Mouse (Mus musculus) megakaryocyte-erythroid progenitor cell, adult 5-6 weeks (primary cell): ENCODE measurements around the gene Tmem131. TPM values are rescaled to one million over a fixed set of nuclear protein-coding genes. Genes with fewer than 3 reads are reported as not detected.
"Not testable (repeated sequence)": the region's sequence is repeated elsewhere in the genome, so short reads cannot be mapped to it uniquely, and the experiment has no call there.

Experiments
- ATAC-seq: replicated peaks from 2 replicates; pipeline ENCODE4 v1.8.0; 2016; ENCODE audit warnings: mild to moderate bottlenecking, inconsistent platforms; ENCODE audit not compliant: severe bottlenecking, poor library complexity, low FRiP score, low TSS enrichment
- total RNA-seq, 2 experiments: library from RNA; stranded (forward) in 1 of 2; stranded (reverse) in 1 of 2; fragments of 200-1000, 215-1000 nt in 1 of 2; fragments of >200 nt in 1 of 2; fragmentation: Nextera tagmentation in 1 of 2; gene quantifications; 2 replicates each; pipeline ENCODE4 v1.2.3; 2014 to 2017

The Tmem131 gene
- total RNA-seq, 2 experiments from 2014 or later = 31.5 to 53.5 TPM

DNA sequence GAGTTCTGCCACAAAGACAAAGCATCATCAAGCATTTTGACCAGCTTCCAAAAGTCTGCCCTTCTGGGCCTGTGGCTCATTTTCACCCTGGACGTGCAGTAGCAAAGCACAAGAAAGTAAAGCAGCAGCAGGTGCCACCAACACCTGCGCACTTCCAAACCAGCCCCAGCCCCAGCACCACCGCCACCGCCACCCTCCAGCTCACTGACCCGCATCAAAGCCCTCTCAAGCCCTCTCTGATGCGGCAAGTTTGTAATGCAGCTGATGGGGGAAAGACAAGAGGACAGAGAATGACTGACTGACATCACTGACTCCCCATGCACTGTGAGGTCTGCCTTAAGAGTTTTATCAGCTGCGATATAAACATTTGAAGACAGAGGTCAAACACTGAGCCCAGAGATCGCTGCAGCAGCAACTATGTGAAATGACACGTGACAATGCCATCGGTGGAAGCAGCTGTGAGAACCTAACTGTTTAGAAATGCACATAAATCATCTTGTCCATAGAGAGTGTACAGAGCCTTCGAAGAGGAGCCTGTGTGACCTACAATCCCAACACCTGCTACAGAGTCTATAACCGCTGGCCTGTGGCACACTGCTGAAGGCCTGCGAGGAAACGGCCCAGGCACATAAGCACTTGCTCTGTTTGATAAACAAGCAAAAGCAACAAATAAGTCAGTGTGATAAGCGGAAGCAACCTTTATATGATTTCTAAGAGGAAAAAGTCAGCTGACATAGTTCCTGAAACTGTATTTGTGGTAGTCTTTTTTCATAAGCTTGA, 21.7 kb downstream of the Tmem131 start:
- ATAC-seq = no peak

DNA sequence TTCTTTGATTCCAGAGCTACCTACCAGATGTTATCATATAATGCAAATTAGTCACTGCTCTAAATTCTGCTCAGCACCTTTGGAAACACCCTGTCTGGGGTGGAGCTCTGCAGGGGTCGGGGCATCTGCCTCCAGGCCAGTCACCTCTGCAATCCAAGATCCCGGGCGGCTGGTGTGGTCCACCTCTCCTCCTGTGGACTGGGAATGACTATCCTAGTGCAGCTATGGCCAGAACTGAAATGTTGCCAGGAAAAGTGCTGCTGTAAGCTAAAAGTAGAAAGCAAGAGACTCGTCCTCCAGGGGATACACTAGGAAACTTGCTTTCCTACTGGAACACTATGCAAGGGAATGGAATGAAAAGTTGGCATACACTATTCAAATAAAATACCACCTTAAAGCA, 22.7 kb downstream of the Tmem131 start:
- no peak for ATAC-seq

DNA sequence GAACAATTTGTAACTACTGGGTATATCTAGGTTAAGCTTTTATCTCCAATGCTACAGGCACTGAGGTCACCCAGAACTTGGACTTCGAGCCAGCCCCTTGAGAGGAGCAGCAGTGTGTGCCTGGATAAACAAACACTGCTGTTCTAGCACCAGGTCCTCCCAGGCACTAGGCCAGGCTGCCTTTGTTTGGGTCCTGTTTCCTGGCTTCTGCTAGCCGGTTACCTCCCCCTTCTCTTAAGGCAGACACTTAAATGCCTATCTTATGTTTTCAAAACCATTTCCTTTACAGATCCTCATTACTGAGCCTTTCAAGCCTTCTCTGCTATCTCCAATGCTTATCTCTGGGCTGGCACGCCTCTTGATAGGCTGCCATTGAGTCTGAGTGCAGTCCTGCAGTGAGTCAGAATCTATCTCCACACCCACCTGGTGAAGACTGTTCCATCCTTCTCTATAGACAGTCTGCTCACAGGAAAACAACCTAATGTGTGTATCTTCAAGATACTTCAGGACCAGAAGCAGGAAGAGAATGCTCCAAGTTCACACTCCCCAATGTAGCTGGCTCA, 23.2 kb downstream of the Tmem131 start:
- peak; percentile 84 for ATAC-seq

DNA sequence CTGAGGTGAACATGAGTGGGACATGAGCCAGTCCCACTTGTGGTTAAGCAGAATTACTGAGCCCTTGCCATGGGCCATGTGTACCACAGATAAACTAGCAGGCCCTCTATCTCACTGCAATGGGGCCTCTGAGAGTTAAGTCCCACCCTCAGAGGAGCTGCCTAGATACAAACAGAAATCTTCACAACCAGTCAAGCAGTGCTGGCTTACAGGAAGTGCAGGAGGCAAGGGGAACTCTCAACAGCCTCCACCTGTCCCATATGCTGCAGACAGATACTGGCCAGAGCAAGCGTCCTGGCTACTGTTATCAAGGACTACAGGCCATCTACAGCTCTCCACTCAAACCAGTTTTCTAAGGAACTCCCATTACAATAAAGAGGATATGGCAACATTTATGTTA, 23.7 kb downstream of the Tmem131 start:
- ATAC-seq = peak; percentile 80

DNA sequence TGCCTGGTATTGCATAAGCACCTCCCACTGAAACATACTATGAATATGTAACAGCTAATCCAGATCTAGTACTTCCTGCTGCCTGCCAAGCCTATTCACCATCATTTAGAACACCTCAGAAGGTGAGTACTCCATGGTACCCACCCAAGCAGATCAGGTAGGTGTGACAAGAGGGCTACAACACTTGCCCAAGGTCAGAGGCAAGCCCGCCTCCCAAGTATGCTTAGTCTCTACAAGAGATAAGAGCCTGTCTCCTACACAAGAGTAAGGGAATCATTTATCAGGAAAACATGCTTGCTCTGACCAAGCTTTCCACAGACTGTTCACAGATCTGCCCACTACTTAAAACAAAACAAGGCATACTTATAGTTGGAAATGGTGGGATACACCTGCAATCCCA, 26.0 kb downstream of the Tmem131 start:
- ATAC-seq = no peak

DNA sequence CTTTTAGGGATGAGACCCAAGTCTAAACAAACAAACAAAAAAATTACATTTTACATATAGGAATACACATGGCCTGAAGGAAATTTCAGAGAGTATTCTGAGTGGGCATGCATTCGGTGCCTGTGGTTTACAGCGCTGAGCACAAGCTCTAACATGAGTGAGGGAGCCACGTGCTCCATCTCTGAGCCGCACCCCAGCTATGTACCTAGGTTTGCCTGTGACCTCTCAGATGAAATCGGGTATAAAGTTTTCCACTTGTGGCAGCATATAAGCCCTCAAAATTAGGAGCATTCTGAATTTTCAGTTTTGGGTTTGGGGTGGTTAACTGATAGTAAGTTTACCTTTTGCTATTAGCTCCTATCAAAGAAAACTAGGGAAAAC, 28.3 kb downstream of the Tmem131 start:
- no peak for ATAC-seq

DNA sequence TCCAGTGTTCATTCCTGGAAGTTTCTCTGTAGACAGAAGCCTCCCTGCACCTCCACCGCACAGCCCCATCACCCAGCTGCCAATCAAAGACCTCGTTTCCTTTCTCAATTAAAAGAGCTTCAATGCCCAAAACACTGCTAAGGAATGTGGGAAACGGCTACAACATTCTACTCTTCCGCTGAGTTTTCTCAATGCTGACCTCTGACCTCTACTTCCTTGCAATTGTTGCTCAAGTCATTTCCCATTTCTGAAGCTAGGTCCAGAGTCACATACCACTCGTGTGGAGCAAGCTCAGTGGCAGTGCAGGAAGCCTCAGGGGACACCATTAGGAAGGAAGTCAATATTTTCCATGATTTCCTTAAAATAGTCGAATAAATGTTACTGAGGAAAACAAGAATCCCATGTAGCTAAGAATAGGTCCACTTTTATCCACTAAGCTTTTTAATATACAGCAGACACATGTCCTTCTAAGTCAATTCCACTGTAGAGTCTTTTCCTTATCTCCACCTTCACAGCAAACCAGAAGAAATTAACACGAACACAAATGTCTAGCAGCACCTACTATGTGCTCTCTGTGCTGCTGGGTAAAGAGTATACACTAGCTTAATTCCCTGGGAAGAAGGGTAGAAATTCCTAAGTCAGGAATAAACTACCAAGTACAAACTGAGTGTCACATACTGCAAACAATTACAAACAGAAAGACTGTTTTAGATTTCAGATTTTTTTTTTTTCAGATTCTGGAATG, 28.8 kb downstream of the Tmem131 start:
- ATAC-seq = no peak

DNA sequence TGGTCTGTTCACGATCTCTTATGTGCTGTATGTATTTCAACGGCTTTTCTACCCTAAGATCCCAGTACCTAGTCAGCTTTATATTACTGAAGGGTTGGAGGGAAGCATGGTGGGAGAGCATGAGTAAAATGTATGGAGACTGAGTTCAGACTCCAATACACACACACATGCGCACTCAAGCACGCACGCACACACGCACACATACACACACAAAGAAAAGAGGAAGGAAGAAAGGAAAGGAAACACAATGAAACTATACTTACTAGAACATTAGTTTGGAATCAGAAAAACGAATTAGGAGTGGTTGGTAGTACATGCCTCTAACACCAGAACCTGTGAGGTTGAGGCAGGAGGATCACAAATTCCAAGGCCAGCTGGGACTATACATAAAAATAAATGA, 29.7 kb downstream of the Tmem131 start:
- ATAC-seq = no peak

DNA sequence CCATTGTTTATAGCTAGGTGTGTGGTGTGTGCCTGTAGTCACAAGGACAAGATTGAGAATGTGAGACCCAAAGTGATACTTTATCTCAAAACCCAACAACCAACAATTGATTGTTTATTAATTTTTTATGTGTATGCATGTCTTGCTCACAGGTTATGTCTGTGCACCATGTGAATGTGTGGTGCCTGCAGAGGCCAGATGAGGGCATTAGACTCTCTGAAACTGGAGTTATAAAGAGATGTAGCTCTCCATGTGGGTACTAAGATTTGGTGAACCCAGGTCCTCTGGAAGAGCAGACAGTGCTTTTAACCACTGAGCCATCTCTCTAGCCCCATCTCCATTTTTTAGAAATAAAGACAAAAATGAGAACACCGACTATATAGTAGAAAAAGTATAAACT, 31.2 kb downstream of the Tmem131 start:
- ATAC-seq = no peak

DNA sequence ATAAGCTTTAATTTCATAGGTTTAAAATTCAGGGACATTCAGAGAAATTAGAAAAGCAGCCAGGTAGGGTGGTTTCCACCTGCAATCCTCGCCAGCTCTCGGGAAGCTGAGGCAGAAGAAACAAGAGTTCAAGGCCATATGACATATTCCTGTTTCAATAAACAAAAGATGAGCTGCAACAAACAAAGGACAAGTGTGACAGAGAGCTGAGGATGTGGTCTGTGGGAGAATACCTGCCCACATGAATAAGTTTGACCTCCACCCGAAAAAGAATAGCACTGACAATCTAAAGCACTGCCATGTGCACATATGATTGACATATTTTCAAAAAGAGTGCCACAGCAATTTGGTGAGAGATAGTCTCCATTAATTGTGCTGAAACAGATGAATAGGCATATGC, 31.9 kb downstream of the Tmem131 start:
- no peak for ATAC-seq

DNA sequence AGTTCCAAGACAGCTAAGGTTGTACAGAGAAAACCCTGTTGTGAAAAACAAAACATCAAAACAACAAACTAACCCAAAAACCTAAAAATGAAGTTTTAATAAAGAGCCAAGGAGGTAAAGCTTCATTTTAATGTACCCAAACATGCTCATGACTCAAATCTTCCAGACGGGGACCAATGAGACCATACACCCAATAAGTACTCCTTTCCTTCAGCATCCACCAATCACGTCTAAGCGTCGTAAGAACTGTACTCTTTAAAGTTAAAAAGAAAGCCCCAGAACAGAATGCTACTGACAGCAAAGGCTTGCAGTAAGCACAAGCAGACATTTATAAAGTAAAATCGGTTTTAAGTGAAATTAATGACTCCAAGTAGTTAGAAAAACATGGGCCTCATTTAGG, 33.1 kb downstream of the Tmem131 start:
- ATAC-seq = no peak

DNA sequence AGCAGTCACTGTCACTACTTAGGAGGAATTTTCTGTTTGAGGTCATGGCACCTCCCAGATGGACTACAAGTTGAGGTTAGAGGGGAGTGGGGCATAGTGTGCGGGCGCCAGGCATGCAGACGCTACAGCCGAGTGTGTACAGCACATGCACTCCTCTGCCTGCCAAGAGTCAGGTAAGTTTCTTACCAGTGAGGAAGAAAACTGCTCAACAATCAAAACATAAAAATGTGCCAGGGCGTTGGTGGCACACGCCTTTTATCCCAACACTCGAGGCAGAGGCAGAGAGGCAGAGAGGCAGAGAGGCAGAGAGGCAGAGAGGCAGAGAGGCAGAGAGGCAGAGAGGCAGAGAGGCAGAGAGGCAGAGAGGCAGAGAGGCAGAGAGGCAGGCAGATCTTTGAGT, 33.5 kb downstream of the Tmem131 start:
- not testable (repeated sequence) for ATAC-seq

DNA sequence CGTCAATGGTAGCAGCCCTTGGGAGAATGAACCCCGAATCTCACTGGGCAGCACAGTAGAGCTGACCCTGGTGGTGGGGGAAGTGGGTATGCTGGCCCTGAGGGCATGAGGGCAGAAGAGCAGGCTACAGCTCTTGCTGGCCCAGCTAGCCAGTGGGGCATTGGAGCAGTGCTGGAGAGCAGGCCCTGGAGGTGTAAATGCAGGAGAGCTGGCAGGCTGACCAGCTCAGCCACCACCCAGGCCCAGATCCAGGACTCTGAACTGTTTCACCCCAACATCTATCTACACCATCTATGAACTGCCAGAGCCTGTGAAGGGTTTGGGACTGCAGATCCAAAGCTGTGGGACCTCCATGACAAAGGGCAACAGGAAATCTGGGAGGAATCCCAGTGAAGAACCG, 38.2 kb downstream of the Tmem131 start:
- ATAC-seq = no peak

DNA sequence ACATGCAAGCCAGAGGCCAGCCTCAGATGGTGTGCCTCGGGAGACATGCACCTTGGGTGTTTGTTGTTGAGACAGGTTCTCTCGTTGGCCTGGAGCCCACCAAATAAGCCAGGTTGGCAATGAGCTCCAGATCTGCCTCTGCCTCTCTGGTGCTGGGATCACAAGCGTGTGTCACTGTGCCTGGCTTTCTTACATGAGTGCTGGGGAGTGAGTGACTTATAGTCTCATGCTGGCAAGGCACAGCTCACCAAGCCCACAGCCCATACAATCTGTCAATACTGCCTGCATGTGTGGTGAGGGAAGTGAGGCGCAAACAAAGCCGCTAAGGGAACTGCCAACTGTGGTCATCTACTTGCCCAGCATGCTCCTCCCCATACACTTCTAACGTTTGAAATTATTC, 39.0 kb downstream of the Tmem131 start:
- ATAC-seq = 0 out of 2 replicates have a peak, but pooled peaks have one; percentile 20

DNA sequence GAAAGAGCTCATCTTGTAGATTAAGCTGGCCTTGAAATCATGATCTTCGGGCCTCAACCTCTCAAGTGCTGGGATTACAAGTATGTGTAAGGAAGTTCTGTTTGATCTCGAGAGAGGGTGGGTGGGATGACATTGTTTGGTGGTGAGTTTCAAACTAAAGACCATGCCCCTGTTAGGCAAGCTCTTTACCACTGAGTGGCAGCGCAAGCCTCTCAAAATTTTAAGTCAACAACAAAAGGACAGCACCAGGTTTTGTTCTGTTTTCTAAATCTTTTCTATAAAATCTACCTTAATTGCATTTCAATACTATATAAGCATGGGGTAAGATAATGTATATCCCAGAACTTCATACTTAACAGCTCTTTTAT, 39.4 kb downstream of the Tmem131 start:
- ATAC-seq = no peak

DNA sequence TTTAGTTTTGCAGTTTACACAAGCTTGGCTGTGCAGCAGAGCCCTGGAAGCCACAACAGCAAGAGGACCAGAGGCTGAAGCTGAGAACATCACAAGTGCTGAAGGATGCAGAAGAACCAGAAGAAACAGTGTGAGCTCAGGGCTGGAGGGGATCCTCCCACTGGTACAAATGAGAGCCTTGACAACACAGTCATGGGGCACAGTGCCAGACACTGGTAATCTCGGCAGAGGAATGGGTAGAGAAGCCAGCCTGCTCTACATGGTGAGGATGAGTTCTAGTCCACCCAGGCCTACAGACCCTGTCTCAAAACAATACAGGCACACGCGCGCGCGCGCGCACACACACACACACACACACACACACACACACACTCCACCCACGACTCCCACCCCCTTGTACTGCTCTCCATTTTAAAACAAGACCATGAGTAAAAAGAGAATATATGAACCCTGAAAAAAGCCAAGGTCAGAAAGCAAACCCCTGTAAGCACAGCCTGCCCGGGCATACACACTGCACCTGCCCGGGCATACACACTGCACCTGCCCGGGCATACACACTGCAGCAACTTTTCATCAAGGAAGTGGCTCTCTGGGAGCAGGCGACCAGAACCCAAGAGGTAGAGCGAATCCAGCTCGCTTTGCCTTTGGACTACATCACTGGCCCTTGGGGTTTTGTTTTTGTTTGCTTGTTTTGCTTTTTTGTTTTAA, 39.9 kb downstream of the Tmem131 start:
- peak; percentile 49; the same call in 1 of the 2 replicates for ATAC-seq

DNA sequence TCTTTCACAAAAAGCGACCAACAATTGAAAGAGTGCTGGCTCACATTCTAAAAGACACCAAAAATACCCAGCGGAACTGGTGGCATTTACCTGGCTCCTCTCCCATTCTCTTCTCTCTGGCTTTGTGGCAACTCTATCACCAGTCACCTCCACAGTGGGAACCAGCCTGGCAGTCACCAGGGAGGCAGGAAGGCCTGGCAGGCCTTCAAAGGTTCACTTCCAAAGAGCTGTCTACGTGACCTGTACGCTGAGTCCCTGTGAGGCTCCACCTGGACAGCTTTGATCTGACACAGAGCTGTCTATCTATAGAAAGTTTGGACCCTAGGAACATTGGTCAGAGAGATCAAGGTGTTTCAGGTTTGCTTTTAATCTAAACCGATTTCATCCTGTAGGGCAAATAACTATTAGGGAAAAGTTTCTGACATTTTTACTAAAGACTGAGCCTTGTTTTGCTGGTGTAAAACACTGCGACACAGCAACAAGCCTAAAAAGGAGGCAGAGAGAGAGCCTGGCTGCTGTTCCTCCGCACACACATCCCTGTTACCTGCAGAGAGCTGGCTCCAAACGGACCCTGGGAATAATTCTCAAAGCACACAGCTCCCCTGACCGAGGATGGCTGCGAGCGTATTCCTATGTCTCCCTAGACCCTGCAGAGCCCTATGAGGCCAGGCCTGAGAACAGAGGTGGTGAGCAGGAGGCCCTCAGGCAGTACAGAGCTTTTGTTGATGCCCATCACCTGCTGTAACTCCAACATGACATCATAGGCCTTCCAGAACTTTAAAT, 40.7 kb downstream of the Tmem131 start:
- ATAC-seq = no peak

DNA sequence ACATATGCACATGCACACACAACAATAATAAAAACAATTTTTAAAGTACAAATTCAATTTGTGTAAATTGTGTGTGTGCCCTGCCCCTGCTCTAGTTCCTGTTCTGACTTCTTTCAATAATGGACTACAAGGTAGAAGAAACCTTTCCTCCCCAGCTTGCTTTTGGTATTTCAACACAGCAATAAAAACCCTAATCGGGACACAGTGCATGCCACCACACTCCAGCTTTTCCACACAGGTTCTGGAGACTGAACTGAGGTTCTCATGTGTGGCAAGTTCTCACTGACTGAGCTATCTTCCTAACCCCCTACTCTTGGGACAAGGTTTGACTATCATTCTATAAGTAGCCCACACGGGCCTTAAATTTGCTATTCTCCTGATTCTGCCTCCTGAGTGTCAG, 43.8 kb downstream of the Tmem131 start:
- no peak for ATAC-seq

DNA sequence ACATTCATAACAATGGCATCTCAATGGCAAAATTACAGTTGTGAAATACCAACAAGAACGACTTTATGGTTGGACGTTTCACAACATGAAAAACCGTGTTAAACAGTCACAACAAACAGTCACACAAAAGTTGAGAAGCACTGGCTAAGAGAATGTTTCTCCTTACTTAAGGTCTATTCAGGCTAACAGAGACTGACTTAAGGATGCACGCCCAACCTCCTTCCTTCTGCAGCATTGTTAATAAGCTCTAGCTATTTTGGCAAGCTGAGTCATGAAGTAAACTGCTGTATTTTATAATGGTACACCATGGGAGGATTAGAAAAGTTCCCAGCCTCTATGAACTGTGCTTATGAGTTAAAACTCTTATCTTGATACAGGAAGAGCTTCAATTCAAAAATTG, 47.0 kb downstream of the Tmem131 start:
- ATAC-seq = no peak
